Mouse (Mus musculus) kidney, adult 2 months (tissue): ENCODE data around the gene Ccdc136. TPM values are rescaled to one million over a fixed set of nuclear protein-coding genes. Genes with fewer than 3 reads are reported as not detected.
"Not testable (repeated sequence)": the region's sequence is repeated elsewhere in the genome, so short reads cannot be mapped to it uniquely, and the experiment has no call there.

Source experiments
- DNase-seq: peaks from one replicate; pipeline ENCODE4 v3.0.0; 2021
- H3K27ac ChIP-seq: fragments of 200-500 bp; 2 replicates; pipeline ENCODE4 v1.5.1; 2012; ENCODE audit warnings: low read depth, low read length, control low read depth, inconsistent platforms; ENCODE audit not compliant: insufficient read depth
- H3K27me3 ChIP-seq: fragments of 200-500 bp; replicated peaks from 2 replicates; pipeline ENCODE4 v1.6.1; 2012; ENCODE audit warnings: mild to moderate bottlenecking, moderate library complexity, low read length, inconsistent platforms; ENCODE audit not compliant: control insufficient read depth, insufficient read depth
- H3K36me3 ChIP-seq: fragments of 200-500 bp; 2 replicates; pipeline ENCODE4 v1.6.1; 2012; ENCODE audit warnings: mild to moderate bottlenecking, moderate library complexity, low read length, inconsistent platforms; ENCODE audit not compliant: control insufficient read depth, insufficient read depth
- H3K4me1 ChIP-seq: fragments of 200-500 bp; 2 replicates; pipeline ENCODE4 v1.6.1; 2011; ENCODE audit warnings: low read length; ENCODE audit not compliant: control insufficient read depth, insufficient read depth
- H3K4me3 ChIP-seq: fragments of 200-500 bp; 2 replicates; pipeline ENCODE4 v1.5.1; 2011; ENCODE audit warnings: mild to moderate bottlenecking, low read depth, low read length, control low read depth; ENCODE audit not compliant: insufficient read depth
- CTCF ChIP-seq: fragments of 200-500 bp; conservative IDR thresholded peaks from 2 replicates; pipeline ENCODE4 v1.5.1; 2011; ENCODE audit warnings: low read depth, mild to moderate bottlenecking, control low read depth, low read length, moderate library complexity, mixed read lengths; ENCODE audit not compliant: insufficient read depth, insufficient read length
- POLR2A ChIP-seq: fragments of 200-500 bp; IDR thresholded peaks from one replicate; pipeline ENCODE4 v1.6.1; 2011; ENCODE audit warnings: low read depth, low read length, control low read depth
- WGBS: fragments of 180-500 bp; shearing (Covaris S2); methylation state at CpG from one replicate; pipeline ENCODE4 v1.1.7; 2018; 5-methylcytosine and 5-hydroxymethylcytosine counted together
- polyA plus RNA-seq: library from polyadenylated mRNA; depleted of rRNA; stranded (reverse); fragments of >200 nt; gene quantifications from 2 replicates; pipeline ENCODE4 v1.2.3, GENCODE M21; 2012; rRNA removed

The Ccdc136 gene
- polyA plus RNA-seq, result 4.0 and 5.6 TPM in 2 replicates

DNA sequence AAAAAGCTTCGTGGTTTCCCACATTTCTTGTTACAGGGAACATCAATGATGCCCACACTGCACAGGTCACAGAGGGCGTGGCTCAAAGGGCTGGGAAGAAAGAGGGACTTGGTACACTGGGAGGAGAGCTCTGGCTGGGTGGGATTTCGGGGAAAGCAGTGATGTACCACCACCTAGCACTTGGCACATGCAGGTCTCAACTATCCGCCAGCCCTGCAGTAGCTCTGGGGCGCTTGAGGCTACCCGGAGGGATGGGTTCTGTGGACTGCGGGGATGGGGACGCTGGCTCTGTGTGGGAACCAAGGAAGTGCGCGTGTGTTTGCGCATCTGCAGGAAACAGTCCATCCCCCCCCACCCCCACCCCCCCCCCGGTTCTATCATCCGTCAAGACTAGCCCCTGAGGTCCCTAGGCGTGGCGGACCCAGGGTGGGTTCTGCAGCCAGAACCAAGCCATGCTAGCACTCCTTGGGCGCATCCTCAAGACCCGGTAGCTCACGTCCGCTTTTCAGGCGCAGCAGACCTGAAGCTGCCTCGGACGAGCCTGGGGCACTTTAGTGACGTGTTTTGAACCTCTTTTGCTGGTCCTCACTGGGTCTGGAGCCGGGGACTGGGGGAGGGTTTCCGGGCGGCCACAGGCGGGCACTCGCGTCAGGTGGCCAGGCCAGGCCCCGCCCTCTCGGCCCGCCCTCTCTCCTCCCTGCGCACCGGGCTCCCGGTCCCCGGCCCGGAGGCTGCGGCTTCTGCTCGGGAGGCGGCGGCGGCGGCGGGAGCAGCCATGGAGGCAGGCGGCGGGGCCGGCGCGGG lies at the start of gene Ccdc136:
Gene Ccdc136, plus strand, starts transcription at position 400 of the 804 bp plus-strand sequence.
- H3K27ac ChIP-seq, result no peak within 1 kb of the TSS
- WGBS, result 1% methylated on average over 49 of the region's 49 CpGs
- TF ChIP-seq CTCF (no peak), POLR2A (no peak)
- peak within 1 kb of the TSS; percentile 58 for H3K4me3 ChIP-seq
- H3K36me3 ChIP-seq, result no peaks in the 10 kb centered on the region
- DNase-seq, result peak; percentile 82
- H3K4me1 ChIP-seq, result no peaks in the 10 kb centered on the region
- no peaks in the 10 kb centered on the region for H3K27me3 ChIP-seq

DNA sequence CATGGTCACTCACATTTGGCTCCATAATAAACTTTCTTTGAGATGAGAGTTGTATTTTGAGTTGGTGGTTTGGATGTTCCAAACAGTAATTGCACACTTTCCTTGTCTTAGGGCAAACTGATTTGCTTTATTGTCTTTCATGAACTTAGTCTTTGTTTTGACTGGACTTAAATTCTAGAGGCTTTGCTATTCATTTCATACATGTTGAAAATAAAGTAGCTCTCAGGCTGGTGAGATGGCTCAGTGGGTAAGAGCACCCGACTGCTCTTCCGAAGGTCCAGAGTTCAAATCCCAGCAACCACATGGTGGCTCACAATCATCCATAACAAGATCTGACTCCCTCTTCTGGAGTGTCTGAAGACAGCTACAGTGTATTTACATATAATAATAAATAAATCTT lies 49.6 kb upstream of the Ccdc136 start:
- H3K4me1 ChIP-seq, H3K27me3 ChIP-seq, H3K36me3 ChIP-seq, H3K4me3 ChIP-seq, H3K27ac ChIP-seq, DNase-seq: not testable (repeated sequence)
- whole genome bisulfite sequencing, result 93% methylated on average over 2 of the region's 2 CpGs

DNA sequence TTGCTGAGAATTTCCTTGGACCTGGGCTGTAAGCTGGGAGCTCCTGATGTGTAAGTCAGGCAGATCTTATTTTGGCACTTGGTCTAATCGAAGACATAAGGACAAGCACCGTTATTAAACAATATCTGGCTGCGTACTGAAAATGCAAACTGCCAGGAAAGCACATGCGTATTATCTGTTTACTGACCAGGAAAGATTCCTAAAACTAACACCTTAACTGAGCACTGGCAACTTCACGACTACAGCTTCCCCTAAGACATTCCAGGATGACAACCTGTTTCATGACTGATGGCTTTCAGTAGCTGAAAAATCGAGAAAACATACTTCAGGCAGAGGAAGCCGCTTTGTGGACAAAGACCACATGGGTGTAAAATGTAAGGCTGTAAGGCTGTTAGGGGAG lies 48.9 kb upstream of the Ccdc136 start:
- TF ChIP-seq CTCF (no peak), POLR2A (no peak)
- H3K27me3 ChIP-seq, result no peaks in the 10 kb centered on the region
- H3K4me1 ChIP-seq, result peaks cover 7% of the 10 kb centered on the region; the same call in 1 of the 2 replicates
- H3K36me3 ChIP-seq, result no peaks in the 10 kb centered on the region
- H3K27ac ChIP-seq, result peak overlapping the region; percentile 79
- peak overlapping the region; percentile 71 for H3K4me3 ChIP-seq
- DNase-seq, result peak; percentile 4
- 41% methylated on average over 7 of the region's 7 CpGs for WGBS

DNA sequence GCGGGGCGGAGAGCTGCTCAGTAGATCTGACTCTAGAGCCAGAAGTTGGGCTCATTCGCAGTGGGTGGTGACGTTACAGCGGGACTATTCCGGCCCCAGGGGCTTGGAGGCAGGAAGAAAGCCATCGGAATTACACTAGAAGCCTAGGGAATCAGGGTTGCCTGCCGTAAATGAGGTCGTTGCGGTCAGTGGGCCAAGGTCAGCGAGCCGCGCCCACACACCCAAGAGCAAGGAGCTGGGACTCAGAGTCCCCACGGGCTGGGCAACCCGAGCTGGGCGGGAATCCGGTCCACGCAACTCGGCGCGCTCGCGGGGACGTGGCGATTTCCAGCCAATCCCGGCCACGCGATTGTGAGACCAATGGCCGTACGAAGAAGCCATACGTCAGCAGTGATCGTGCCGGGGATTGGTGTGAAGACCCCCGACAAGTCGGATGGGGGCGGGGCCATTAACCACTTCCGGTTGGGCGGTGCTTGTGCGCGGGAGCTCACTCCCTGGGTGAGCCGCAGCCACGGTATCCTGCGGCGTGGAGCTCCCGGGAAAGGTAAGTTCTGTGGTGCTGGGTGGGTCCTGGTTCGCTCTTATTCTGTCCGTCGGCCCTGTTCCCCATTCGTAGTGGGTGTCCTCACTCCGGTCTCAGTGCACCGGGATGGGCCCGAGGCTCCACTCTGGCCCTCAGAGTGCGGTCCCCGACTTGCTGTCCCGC lies 48.3 kb upstream of the Ccdc136 start, which contains the start of gene Calu:
Gene Calu, plus strand, starts transcription at position 405 of the 706 bp plus-strand sequence.
- H3K27ac ChIP-seq, result peak within 1 kb of the TSS; percentile 79
- H3K4me3 ChIP-seq, result peak within 1 kb of the TSS; percentile 96
- under 1% methylated on average over 55 of the region's 55 CpGs for WGBS
- TF ChIP-seq CTCF (no peak), POLR2A (peak; percentile 90)
- H3K4me1 ChIP-seq, result peaks cover 7% of the 10 kb centered on the region; the same call in 1 of the 2 replicates
- no peaks in the 10 kb centered on the region for H3K27me3 ChIP-seq
- peak; percentile 100 for DNase-seq
- no peaks in the 10 kb centered on the region for H3K36me3 ChIP-seq

DNA sequence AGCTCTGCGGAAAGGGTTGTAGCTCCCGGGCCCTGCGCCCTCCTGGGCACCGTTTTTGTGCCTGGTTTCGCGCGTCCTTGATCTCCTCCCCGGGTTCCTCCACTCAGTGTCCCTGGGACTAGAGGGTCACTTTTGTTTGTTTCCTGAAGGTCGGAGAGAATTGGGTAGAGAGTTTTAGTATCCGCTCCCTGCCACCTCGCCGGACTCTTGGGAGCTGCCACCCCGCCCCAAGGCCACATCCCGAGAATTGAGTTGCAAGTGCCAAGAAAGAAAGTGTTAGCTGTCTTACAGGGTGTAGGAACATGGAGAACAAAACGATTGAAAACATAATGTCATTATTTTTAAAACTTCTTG lies 47.8 kb upstream of the Ccdc136 start:
- H3K36me3 ChIP-seq, result no peaks in the 10 kb centered on the region
- under 1% methylated on average over 15 of the region's 15 CpGs for WGBS
- peak overlapping the region; percentile 77 for H3K27ac ChIP-seq
- no peaks in the 10 kb centered on the region for H3K27me3 ChIP-seq
- H3K4me1 ChIP-seq, result peaks cover 7% of the 10 kb centered on the region; the same call in 1 of the 2 replicates
- DNase-seq, result no peak
- TF ChIP-seq CTCF, result no peak
- TF ChIP-seq POLR2A, result no peak
- peak overlapping the region; percentile 96 for H3K4me3 ChIP-seq

GRCm38 (mm10) chr6:29351613-29352012 lies 44.5 kb upstream of the Ccdc136 start:
- H3K4me3 ChIP-seq, result no peak overlapping the region
- H3K4me1 ChIP-seq, result peaks cover 7% of the 10 kb centered on the region; the same call in 1 of the 2 replicates
- DNase-seq, result no peak
- no peak overlapping the region for H3K27ac ChIP-seq
- no peaks in the 10 kb centered on the region for H3K36me3 ChIP-seq
- TF ChIP-seq CTCF (no peak), POLR2A (no peak)
- H3K27me3 ChIP-seq, result no peaks in the 10 kb centered on the region

GRCm38 (mm10) chr6:29352816-29353215 lies 43.3 kb upstream of the Ccdc136 start:
- Histone ChIP-seq H3K4me1 (peaks cover 3% of the 10 kb centered on the region; the same call in 1 of the 2 replicates), H3K4me3 (no peak overlapping the region), H3K27ac (no peak overlapping the region), H3K27me3 (no peaks in the 10 kb centered on the region), H3K36me3 (no peaks in the 10 kb centered on the region)
- TF ChIP-seq CTCF (no peak), POLR2A (no peak)
- no peak for DNase-seq
- WGBS, result 55% methylated on average over 5 of the region's 5 CpGs
